Mouse (Mus musculus) thymus, postnatal 25 days (tissue): ENCODE measurements at regions not wholly inside any gene's neighbourhood (a gene's known extent, or its start where the extent isn't known, plus 50 kb on each side); places are given as distances from the start of the nearest gene placed in this dataset.

Experiments
- DNase-seq: peaks from one replicate; pipeline ENCODE4 v3.0.0; 2022

GRCm38 (mm10) chrX:68313486-68313885 lies 364.9 kb upstream of the Fmr1 start:
- DNase-seq, result peak; percentile 4
